Mouse (Mus musculus): ENCODE measurements around the gene Hgd. TPM values are rescaled to one million over a fixed set of nuclear protein-coding genes. Genes with fewer than 3 reads are reported as not detected.

The Hgd gene
- polyA plus RNA-seq, 1 experiment from 2014 or later, result 0.13 TPM

GRCm38 (mm10) chr16:37610333-37610732 lies 30.4 kb downstream of the Hgd start:
- no peak overlapping the region for H3K4me3 ChIP-seq (replicated peaks; ENCODE audit: low read depth, low read length)
- no peaks in the 10 kb centered on the region for H3K36me3 ChIP-seq (ENCODE audit: control insufficient read depth, insufficient read depth, low read length)
- no peak overlapping the region for H3K9ac ChIP-seq (replicated peaks; ENCODE audit: low read length)
- no peaks in the 10 kb centered on the region for H3K27me3 ChIP-seq (ENCODE audit: control insufficient read depth, insufficient read depth, low read length)
- peaks cover 12% of the 10 kb centered on the region; the same call in 1 of the 2 replicates for H3K4me1 ChIP-seq (ENCODE audit: control insufficient read depth, insufficient read depth, low read length)
- H3K27ac ChIP-seq (replicated peaks; ENCODE audit: low read depth, low read length), result 0 out of 2 replicates have a peak overlapping the region, but pooled peaks have one; percentile 10
- H3K9me3 ChIP-seq (ENCODE audit: control insufficient read depth, low read length), result no peaks in the 10 kb centered on the region
- DNase-seq, result no peak
- 72% methylated on average over 8 of the region's 8 CpGs for WGBS
- no peak for ATAC-seq (ENCODE audit: low FRiP score, low TSS enrichment)
- H3K4me2 ChIP-seq (ENCODE audit: low read length), result no peak overlapping the region

- DNase-seq, result no peak
- Histone ChIP-seq H3K4me1 (ENCODE audit: control insufficient read depth, insufficient read depth, low read length) (peaks cover 12% of the 10 kb centered on the region; the same call in 1 of the 2 replicates), H3K27me3 (ENCODE audit: control insufficient read depth, insufficient read depth, low read length) (no peaks in the 10 kb centered on the region), H3K27ac (replicated peaks; ENCODE audit: low read depth, low read length) (no peak overlapping the region), H3K9ac (replicated peaks; ENCODE audit: low read length) (no peak overlapping the region), H3K4me2 (ENCODE audit: low read length) (no peak overlapping the region), H3K9me3 (ENCODE audit: control insufficient read depth, low read length) (no peaks in the 10 kb centered on the region), H3K4me3 (replicated peaks; ENCODE audit: low read depth, low read length) (no peak overlapping the region), H3K36me3 (ENCODE audit: control insufficient read depth, insufficient read depth, low read length) (no peaks in the 10 kb centered on the region)
- ATAC-seq (ENCODE audit: low FRiP score, low TSS enrichment), result no peak
- 83% methylated on average over 7 of the region's 7 CpGs for WGBS
Measured at GRCm38 (mm10) chr16:37611072-37611471, 31.1 kb downstream of the Hgd start.

- Histone ChIP-seq H3K4me2 (ENCODE audit: low read length) (no peak overlapping the region), H3K4me3 (replicated peaks; ENCODE audit: low read depth, low read length) (no peak overlapping the region), H3K4me1 (ENCODE audit: control insufficient read depth, insufficient read depth, low read length) (peaks cover 12% of the 10 kb centered on the region; the same call in 1 of the 2 replicates), H3K9me3 (ENCODE audit: control insufficient read depth, low read length) (no peaks in the 10 kb centered on the region), H3K27ac (replicated peaks; ENCODE audit: low read depth, low read length) (no peak overlapping the region), H3K27me3 (ENCODE audit: control insufficient read depth, insufficient read depth, low read length) (no peaks in the 10 kb centered on the region), H3K9ac (replicated peaks; ENCODE audit: low read length) (no peak overlapping the region), H3K36me3 (ENCODE audit: control insufficient read depth, insufficient read depth, low read length) (no peaks in the 10 kb centered on the region)
- 93% methylated on average over 5 of the region's 5 CpGs for WGBS
- DNase-seq (no peak), ATAC-seq (ENCODE audit: low FRiP score, low TSS enrichment) (no peak)
Measured at GRCm38 (mm10) chr16:37612013-37612412, 32.1 kb downstream of the Hgd start.

DNA sequence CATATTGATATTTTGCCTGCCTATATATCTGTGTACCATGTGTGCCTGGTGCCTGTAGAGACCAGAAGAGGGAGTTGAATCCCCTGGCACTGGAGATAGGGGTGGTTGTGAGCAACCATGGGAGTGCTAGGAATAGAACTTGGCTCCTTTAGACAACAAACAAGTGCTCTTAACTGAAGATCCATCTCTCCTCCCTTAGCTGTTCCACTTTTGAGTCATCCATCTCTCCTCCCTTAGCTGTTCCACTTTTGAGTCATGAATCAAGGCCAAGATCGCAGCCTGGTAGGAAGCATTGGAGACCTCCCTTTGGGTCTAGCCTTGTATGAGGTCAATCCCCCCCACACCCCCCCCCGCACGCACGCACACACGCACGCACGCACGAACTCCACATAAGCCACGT lies 34.6 kb downstream of the Hgd start:
- H3K4me1 ChIP-seq (ENCODE audit: control insufficient read depth, insufficient read depth, low read length), result peaks cover 11% of the 10 kb centered on the region; the same call in 1 of the 2 replicates
- no peak for ATAC-seq (ENCODE audit: low FRiP score, low TSS enrichment)
- no peak overlapping the region for H3K9ac ChIP-seq (replicated peaks; ENCODE audit: low read length)
- no peaks in the 10 kb centered on the region for H3K27me3 ChIP-seq (ENCODE audit: control insufficient read depth, insufficient read depth, low read length)
- H3K9me3 ChIP-seq (ENCODE audit: control insufficient read depth, low read length), result no peaks in the 10 kb centered on the region
- 90% methylated on average over 9 of the region's 9 CpGs for WGBS
- no peak overlapping the region for H3K4me3 ChIP-seq (replicated peaks; ENCODE audit: low read depth, low read length)
- H3K27ac ChIP-seq (replicated peaks; ENCODE audit: low read depth, low read length), result no peak overlapping the region
- no peaks in the 10 kb centered on the region for H3K36me3 ChIP-seq (ENCODE audit: control insufficient read depth, insufficient read depth, low read length)
- DNase-seq, result no peak
- no peak overlapping the region for H3K4me2 ChIP-seq (ENCODE audit: low read length)

DNA sequence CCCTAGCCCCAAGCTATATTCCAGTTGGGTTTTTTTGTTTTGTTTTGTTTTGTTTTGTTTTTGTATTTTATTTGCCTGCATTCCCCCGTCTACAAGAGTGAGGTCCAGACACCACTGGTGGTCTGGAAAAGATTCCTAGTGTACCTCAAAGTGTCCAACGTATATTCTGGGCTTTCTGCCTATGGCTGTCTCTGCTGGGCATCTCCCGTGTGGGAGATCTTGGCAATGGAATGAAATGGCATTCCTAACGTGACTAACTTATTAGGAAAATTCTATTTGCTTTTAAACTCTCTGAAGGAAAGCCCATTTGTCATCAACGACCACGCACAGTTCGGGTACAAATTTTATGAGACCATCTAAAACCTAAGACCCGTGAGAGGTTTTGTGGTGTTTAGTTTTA lies 35.5 kb downstream of the Hgd start:
- DNase-seq, result no peak
- no peaks in the 10 kb centered on the region for H3K36me3 ChIP-seq (ENCODE audit: control insufficient read depth, insufficient read depth, low read length)
- peaks cover 6% of the 10 kb centered on the region; the same call in 1 of the 2 replicates for H3K4me1 ChIP-seq (ENCODE audit: control insufficient read depth, insufficient read depth, low read length)
- no peak for ATAC-seq (ENCODE audit: low FRiP score, low TSS enrichment)
- H3K27me3 ChIP-seq (ENCODE audit: control insufficient read depth, insufficient read depth, low read length), result no peaks in the 10 kb centered on the region
- H3K4me3 ChIP-seq (replicated peaks; ENCODE audit: low read depth, low read length), result no peak overlapping the region
- no peak overlapping the region for H3K9ac ChIP-seq (replicated peaks; ENCODE audit: low read length)
- WGBS, result 83% methylated on average over 8 of the region's 8 CpGs
- H3K27ac ChIP-seq (replicated peaks; ENCODE audit: low read depth, low read length), result no peak overlapping the region
- H3K9me3 ChIP-seq (ENCODE audit: control insufficient read depth, low read length), result no peaks in the 10 kb centered on the region
- no peak overlapping the region for H3K4me2 ChIP-seq (ENCODE audit: low read length)

DNA sequence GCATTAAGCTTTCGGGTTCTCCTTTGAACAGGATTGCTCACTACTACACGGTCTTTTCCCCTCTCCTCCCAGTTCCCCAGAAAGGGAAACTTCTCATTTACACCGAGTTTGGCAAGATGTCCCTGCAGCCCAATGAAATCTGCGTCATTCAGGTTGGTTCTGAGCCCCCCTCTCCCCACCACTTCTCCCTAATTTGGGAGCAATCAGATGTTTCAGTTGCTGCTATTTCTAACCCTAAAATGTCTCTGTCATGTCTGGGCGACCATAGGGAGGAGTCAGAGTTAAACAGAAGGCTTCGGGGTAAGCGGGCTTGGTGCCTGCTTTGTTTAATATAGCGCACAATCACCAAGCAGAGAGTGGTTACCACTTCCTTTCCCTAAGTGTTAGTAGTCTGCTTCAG lies 36.2 kb downstream of the Hgd start:
- Histone ChIP-seq H3K9me3 (ENCODE audit: control insufficient read depth, low read length) (no peaks in the 10 kb centered on the region), H3K27ac (replicated peaks; ENCODE audit: low read depth, low read length) (no peak overlapping the region), H3K27me3 (ENCODE audit: control insufficient read depth, insufficient read depth, low read length) (no peaks in the 10 kb centered on the region), H3K36me3 (ENCODE audit: control insufficient read depth, insufficient read depth, low read length) (no peaks in the 10 kb centered on the region), H3K4me3 (replicated peaks; ENCODE audit: low read depth, low read length) (no peak overlapping the region), H3K4me2 (ENCODE audit: low read length) (no peak overlapping the region), H3K4me1 (ENCODE audit: control insufficient read depth, insufficient read depth, low read length) (peaks cover 6% of the 10 kb centered on the region; the same call in 1 of the 2 replicates), H3K9ac (replicated peaks; ENCODE audit: low read length) (no peak overlapping the region)
- WGBS, result 75% methylated on average over 8 of the region's 8 CpGs
- ATAC-seq (ENCODE audit: low FRiP score, low TSS enrichment) (no peak), DNase-seq (no peak)

DNA sequence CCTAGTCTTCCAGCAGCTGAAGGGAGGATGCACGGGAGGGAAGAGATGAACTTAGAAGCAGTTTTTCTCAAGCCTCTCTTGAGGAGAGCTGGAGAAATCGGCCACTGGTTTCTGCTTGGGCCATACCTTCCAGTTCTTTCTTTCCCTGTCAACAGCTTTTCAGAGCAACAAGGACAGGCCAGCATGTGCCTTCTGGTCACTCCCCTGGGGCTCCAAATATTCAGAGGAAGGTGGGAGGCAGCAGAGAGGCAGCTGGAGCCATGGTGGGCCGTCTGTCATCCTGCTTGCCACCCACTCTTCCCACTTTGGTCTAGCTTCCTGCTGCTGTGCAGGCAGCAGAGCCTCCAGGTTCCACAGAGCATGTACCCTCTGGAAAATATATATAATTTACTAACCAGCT lies 37.7 kb downstream of the Hgd start:
- Histone ChIP-seq H3K27ac (replicated peaks; ENCODE audit: low read depth, low read length) (0 out of 2 replicates have a peak overlapping the region, but pooled peaks have one; percentile 20), H3K4me2 (ENCODE audit: low read length) (no peak overlapping the region), H3K27me3 (ENCODE audit: control insufficient read depth, insufficient read depth, low read length) (no peaks in the 10 kb centered on the region), H3K4me3 (replicated peaks; ENCODE audit: low read depth, low read length) (no peak overlapping the region), H3K4me1 (ENCODE audit: control insufficient read depth, insufficient read depth, low read length) (peaks cover 9% of the 10 kb centered on the region), H3K9ac (replicated peaks; ENCODE audit: low read length) (no peak overlapping the region), H3K36me3 (ENCODE audit: control insufficient read depth, insufficient read depth, low read length) (no peaks in the 10 kb centered on the region), H3K9me3 (ENCODE audit: control insufficient read depth, low read length) (no peaks in the 10 kb centered on the region)
- 32% methylated on average over 3 of the region's 3 CpGs for WGBS
- ATAC-seq (ENCODE audit: low FRiP score, low TSS enrichment) (no peak), DNase-seq (no peak)

GRCm38 (mm10) chr16:37622403-37622802 lies 42.5 kb downstream of the Hgd start:
- 39% methylated on average over 3 of the region's 3 CpGs for WGBS

DNA sequence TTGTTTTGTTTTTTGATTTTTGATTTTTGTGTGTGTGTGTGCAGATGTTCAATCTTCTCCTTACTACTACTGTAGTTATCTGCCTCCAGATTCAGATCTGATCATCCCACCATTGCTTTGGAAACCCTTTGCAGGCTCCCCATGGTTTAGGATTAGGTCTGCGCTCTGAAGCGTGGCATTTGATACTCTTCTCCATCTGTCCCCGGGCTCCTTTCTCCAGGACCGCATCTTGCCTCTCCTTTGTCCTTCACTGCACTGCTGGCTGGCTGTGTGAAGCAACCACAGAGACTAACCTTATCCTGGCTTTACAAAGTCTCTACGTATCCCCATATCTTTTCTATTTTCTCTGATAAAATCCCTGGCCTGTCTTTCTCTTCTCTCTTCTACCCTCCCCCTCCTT lies 43.0 kb downstream of the Hgd start:
- DNase-seq, result no peak
- H3K4me2 ChIP-seq (ENCODE audit: low read length), result no peak overlapping the region
- no peak for ATAC-seq (ENCODE audit: low FRiP score, low TSS enrichment)

More at GRCm38 (mm10) chr16:37622403-37622802, 42.5 kb downstream of the Hgd start:
- peaks cover 17% of the 10 kb centered on the region for H3K4me1 ChIP-seq (ENCODE audit: control insufficient read depth, insufficient read depth, low read length)
- ATAC-seq (ENCODE audit: low FRiP score, low TSS enrichment) (no peak), DNase-seq (no peak)
- H3K27me3 ChIP-seq (ENCODE audit: control insufficient read depth, insufficient read depth, low read length), result no peaks in the 10 kb centered on the region
- no peak overlapping the region for H3K9ac ChIP-seq (replicated peaks; ENCODE audit: low read length)
- no peaks in the 10 kb centered on the region for H3K9me3 ChIP-seq (ENCODE audit: control insufficient read depth, low read length)
- H3K36me3 ChIP-seq (ENCODE audit: control insufficient read depth, insufficient read depth, low read length), result no peaks in the 10 kb centered on the region
- no peak overlapping the region for H3K4me3 ChIP-seq (replicated peaks; ENCODE audit: low read depth, low read length)
- H3K4me2 ChIP-seq (ENCODE audit: low read length), result no peak overlapping the region
- no peak overlapping the region for H3K27ac ChIP-seq (replicated peaks; ENCODE audit: low read depth, low read length)

More for the DNA sequence above, 43.0 kb downstream of the Hgd start:
- WGBS, result 13% methylated on average over 5 of the region's 5 CpGs
- Histone ChIP-seq H3K36me3 (ENCODE audit: control insufficient read depth, insufficient read depth, low read length) (no peaks in the 10 kb centered on the region), H3K9me3 (ENCODE audit: control insufficient read depth, low read length) (no peaks in the 10 kb centered on the region), H3K4me1 (ENCODE audit: control insufficient read depth, insufficient read depth, low read length) (peaks cover 12% of the 10 kb centered on the region; the same call in 1 of the 2 replicates), H3K9ac (replicated peaks; ENCODE audit: low read length) (no peak overlapping the region), H3K27me3 (ENCODE audit: control insufficient read depth, insufficient read depth, low read length) (no peaks in the 10 kb centered on the region), H3K27ac (replicated peaks; ENCODE audit: low read depth, low read length) (peak overlapping the region; percentile 27; the same call in 1 of the 2 replicates), H3K4me3 (replicated peaks; ENCODE audit: low read depth, low read length) (no peak overlapping the region)
